Mouse (Mus musculus) embryonic fibroblast, embryonic 13.5 days (primary cell): ENCODE measurements at regions not wholly inside any gene's neighbourhood (a gene's known extent, or its start where the extent isn't known, plus 50 kb on each side); places are given as distances from the start of the nearest gene placed in this dataset.

Experiments
- H3K27ac ChIP-seq: 2 replicates; pipeline ENCODE4 v1.5.1; 2012; ENCODE audit warnings: low read length, control low read depth, inconsistent platforms; ENCODE audit not compliant: insufficient read depth
- H3K4me1 ChIP-seq: 2 replicates; pipeline ENCODE4 v1.6.1; 2011; ENCODE audit warnings: low read length; ENCODE audit not compliant: control insufficient read depth, insufficient read depth
- H3K4me3 ChIP-seq: 2 replicates; pipeline ENCODE4 v1.5.1; 2011; ENCODE audit warnings: mild to moderate bottlenecking, control low read depth, low read length; ENCODE audit not compliant: insufficient read depth
- CTCF ChIP-seq: IDR thresholded peaks from 2 replicates; pipeline ENCODE4 v1.5.1; 2011; ENCODE audit warnings: mild to moderate bottlenecking, control low read depth, low read length, moderate library complexity, borderline replicate concordance; ENCODE audit not compliant: insufficient read depth
- POLR2A ChIP-seq: IDR thresholded peaks from 2 replicates; pipeline ENCODE4 v1.6.1; 2011; ENCODE audit warnings: low read depth, mild to moderate bottlenecking, control low read depth, low read length, moderate library complexity

DNA sequence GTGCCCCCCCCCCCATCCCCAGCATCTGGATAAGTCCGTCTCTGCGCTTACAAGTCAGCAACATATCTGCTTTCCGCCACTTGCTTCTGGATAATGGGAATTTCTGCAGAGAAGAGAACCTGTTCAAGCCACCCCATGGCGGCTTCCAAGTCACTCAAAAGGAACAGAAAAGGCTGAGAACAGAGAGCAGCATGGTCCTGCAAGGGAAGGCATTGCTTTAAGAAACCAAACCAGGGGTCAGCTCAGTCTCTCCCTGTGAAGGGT is 137.5 kb upstream of the Mafb start:
- Histone ChIP-seq H3K4me1 (no peaks in the 10 kb centered on the region), H3K4me3 (no peak overlapping the region), H3K27ac (no peak overlapping the region)
- no peak for TF ChIP-seq CTCF
- no peak for TF ChIP-seq POLR2A

DNA sequence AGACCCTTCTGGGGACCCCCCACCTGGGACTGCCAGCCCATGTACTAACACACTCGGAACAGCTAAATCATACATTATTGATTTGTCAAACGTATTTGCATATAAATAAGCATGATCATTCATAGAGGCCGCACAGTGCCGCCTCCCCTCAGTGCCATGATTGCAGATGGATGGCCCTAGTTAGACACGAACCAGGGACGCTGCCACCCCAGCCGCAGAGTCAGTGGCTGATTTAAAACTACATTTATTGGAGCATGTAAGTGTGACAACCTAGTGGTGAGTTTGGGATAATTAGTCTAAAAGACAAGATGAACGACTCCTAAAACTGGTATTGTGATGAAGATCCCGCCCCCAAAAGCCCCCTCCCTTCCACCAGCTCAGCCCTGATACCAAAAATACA is 138.3 kb upstream of the Top1 start:
- TF ChIP-seq CTCF, result no peak
- no peak for TF ChIP-seq POLR2A
- Histone ChIP-seq H3K4me3 (no peak overlapping the region), H3K27ac (no peak overlapping the region), H3K4me1 (no peaks in the 10 kb centered on the region)

DNA sequence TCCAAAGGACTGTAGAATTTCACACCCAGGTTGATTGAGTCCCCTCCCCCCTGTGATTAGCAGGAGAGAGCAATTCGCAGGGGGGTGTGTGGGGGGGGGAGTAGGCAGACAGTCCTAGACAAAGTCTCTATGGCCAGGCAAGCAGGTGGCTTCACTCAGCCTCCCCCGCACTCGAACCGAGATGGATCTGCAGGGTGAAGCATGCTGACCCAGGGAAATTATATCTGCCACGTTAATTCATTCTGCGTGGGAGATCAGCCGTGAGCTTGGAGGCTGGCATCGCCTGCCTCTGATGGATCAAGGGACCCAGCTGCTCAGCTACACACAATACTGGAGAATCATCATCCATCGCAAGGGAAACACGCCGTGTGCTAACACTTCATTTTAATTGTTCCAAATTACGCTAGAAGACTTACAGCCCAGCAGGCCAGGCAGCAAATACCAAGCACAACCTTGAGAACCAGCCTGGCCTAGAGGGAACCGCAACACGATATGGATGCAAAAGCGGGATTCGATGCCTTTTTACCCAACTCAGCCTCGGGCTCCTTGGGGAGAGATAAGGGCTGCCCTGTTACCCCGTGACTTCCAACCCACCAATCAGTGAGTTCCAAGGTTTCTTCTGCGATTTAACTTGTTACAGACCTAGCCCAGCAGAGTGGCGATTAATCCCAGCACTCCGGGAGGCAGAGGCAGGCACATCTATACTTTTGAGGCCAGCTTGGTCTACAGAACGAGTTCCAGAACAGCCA is 137.7 kb upstream of the Top1 start:
- TF ChIP-seq CTCF (no peak), POLR2A (no peak)
- no peaks in the 10 kb centered on the region for H3K4me1 ChIP-seq
- no peak overlapping the region for H3K27ac ChIP-seq
- no peak overlapping the region for H3K4me3 ChIP-seq

DNA sequence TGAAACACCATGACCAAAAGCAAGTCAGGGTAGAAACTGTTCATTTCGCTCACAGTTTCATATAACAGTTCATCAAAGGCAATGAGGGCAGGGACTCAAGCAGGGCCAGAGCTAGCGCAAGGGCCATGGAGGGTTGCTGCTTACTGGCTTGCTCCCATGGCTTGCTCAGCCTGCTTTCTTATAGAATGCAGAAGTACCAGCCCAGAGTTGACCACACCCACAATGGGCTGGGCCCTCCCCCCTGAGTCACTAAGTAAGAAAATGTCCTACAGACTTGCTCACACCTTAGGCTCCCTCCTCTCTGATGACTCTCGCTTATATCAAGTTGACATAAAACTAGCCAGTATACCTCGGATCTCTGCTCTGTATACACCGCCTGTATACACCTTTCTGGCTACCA is 135.5 kb upstream of the Top1 start:
- Histone ChIP-seq H3K4me1 (no peaks in the 10 kb centered on the region), H3K4me3 (no peak overlapping the region), H3K27ac (no peak overlapping the region)
- no peak for TF ChIP-seq POLR2A
- TF ChIP-seq CTCF, result no peak

DNA sequence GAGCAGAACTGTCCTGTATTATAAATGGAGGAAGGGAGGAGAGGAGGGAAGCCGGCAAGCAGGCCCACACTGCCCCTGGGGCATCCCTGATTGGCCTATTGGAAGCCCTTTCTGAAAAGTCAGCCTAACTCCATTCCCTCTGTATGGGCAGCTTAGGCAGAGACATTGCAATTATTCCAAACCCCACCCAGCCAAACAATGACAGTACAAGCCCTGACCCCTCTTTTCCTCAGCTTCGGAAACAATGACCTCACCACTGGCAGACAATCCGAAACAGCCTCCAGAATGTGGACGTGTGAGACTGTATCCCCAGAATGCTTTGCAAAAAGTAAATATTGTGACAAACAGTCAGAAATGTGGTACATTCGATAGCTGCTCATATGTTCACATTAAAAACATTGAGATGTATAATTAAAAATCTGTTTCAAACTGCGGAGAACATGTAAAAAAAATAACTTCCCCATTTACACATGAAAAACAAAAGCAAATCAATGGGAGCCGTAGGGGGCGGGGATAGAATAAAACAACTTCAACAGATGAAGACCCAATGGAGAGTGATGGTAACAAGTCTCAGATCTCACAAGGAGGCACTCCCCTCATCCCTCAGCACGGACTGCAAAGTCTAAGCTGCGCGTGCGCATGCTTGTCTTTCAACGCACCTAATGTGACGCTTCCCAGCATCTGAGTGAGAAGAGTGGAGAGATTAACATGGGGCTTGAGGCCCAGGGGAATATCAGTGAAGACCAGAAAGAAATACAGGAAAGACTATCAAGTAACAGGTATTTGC is 134.9 kb upstream of the Top1 start:
- Histone ChIP-seq H3K4me3 (no peak overlapping the region), H3K27ac (no peak overlapping the region), H3K4me1 (no peaks in the 10 kb centered on the region)
- TF ChIP-seq POLR2A (no peak), CTCF (no peak)

DNA sequence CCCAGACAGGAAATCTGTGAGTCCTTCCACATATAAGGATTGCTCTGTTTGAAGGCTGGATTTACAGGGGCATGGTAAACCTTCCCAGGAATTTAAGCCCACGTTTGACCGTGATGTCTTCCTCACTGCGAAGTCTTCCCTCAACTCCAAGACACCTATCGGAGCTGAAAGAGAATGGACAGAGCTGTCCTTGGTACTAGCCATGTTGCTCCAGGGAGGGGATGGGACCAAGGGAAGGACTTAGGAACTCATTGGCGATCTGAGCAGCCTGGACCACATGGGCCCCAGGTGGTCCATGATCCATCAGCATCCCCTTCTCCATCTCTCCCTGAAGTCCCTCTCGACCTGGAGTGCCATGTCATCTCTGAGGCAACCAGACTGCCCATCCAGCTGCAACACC is 130.1 kb upstream of the Top1 start:
- H3K4me3 ChIP-seq, result no peak overlapping the region
- no peaks in the 10 kb centered on the region for H3K4me1 ChIP-seq
- H3K27ac ChIP-seq, result no peak overlapping the region
- TF ChIP-seq CTCF (no peak), POLR2A (no peak)

DNA sequence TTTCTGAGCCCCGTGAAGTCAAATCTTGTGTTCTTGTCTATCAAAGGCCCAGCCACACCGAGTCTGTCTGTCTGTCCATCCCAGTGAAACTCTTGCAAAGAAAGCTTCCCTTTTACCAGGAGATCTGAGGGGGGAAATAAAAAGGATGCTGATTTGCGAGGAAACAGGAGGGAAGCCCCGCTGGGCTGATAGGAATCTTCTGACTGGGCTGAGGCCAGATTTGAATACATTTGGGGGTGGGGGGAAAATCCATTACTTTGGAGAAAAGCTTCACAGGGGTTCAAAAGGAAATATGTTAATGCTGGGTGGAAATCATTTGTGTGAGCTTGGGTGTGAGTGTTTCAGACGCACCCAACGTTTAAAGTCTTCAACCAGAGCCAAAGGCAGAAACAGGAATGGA is 129.2 kb upstream of the Top1 start:
- TF ChIP-seq POLR2A, result no peak
- TF ChIP-seq CTCF, result no peak
- H3K4me1 ChIP-seq, result no peaks in the 10 kb centered on the region
- no peak overlapping the region for H3K4me3 ChIP-seq
- H3K27ac ChIP-seq, result no peak overlapping the region

DNA sequence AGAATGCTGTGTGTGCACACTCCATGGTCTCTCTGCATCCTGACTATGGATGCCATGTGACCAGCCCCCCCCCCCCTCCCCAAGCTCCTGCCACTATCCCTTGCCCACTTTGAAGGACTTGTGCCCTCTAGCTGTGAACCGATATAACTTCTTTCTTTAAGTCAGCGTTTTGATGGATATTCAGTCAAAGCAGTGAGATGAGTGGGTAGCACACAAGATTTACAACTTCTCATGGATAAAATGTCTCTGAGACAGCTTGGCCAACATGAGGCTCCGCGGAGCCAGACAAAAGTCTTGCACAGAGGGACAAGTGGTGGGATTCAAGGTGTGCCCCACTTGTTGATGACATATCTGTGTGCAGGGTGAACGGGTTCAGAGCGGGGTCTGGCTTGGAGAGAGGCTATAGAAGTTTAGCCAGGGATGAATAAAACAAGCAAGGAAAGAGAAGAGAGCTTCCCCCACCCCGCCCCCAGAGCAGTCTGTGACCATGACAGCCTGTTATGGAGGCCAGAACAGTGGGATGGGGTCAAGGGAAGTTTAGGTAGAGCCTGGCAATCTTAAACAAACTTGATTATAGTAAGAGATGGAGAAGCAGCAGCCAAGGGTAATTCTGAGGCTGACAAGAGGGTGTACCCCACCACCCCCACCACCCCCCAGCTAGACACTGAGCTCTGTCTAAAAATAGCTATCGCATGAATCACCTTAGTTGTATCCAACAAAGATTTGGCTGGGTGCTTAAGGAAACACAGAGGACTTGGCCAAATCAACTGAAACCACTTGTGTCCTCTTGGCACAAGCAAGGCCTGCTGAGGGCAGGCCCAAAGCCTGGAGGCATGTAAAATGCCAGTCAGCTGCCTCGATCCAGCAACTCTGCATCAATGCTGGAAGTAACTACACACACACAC is 120.1 kb upstream of the Top1 start:
- TF ChIP-seq POLR2A (no peak), CTCF (no peak)
- peaks cover 8% of the 10 kb centered on the region; the same call in 1 of the 2 replicates for H3K4me1 ChIP-seq
- no peak overlapping the region for H3K4me3 ChIP-seq
- peak overlapping the region; percentile 7 for H3K27ac ChIP-seq

DNA sequence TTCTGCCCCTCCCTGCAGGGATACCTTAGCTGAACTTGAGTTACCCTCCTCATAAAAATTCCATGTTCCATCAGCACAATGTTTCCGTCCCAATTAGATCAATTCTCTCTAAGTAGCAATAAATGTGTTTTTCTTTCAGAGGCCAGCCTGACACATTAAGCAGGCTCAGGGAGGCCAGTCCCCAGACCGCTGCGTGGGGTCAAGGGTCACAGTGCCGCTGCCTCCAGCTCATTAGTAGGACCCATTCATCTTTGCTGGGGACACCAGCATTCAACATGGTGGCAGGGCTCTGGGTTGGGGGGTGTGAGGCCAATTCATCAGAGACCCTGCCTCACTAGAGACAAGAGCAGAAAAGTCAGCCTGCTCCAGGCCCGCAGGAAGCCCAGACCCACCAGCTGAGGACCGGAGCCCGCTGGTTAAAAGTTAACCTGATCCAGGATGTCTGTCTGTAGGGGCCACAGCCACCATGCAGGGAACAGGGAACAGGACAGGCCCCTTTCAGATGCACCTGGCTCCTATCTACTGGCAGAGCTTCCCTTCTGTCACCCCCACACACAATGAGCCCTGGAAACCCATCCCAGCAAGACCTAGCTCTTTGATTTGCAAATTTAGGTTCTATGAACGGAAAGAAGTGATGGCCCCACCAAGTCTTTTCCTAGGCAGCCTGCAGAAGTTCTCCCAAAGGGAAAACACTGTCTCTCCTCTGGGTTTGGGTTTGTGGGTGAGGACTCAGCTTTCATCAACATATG is 119.1 kb upstream of the Top1 start:
- TF ChIP-seq CTCF (no peak), POLR2A (no peak)
- Histone ChIP-seq H3K4me3 (no peak overlapping the region), H3K4me1 (peaks cover 8% of the 10 kb centered on the region; the same call in 1 of the 2 replicates), H3K27ac (0 out of 2 replicates have a peak overlapping the region, but pooled peaks have one; percentile 5)

DNA sequence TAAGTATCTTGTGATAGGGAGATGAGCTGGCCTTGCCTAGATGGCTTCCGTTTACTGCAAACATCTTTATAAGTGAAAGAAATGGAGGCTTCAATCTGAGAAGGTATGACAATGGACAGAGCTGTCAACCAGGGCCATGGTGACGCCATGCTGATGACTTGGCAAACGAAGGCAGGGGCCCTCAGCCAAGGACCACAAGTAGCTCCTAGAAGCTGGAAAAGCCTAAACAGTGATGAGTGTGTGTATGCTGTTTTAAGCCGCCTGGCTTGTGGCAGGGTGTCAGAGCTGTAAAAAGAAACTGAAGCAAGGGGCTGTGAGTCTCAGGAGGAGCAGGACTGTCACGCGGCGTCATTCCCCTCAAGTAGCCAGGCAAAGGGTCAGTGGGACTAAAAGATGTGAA is 116.4 kb upstream of the Top1 start:
- Histone ChIP-seq H3K27ac (no peak overlapping the region), H3K4me1 (peaks cover 8% of the 10 kb centered on the region; the same call in 1 of the 2 replicates), H3K4me3 (no peak overlapping the region)
- no peak for TF ChIP-seq CTCF
- no peak for TF ChIP-seq POLR2A
